Mouse (Mus musculus) ovary, postnatal 10 days (tissue): ENCODE data around the gene Zfp871.
"Not testable (repeated sequence)": the region's sequence is repeated elsewhere in the genome, so short reads cannot be mapped to it uniquely, and the experiment has no call there.

Experiments
- DNase-seq: peaks from one replicate; pipeline ENCODE4 v3.0.0; 2022; ENCODE audit warnings: low spot score

The Zfp871 gene

GRCm38 (mm10) chr17:32738406-32738805, 49.7 kb downstream of the Zfp871 start:
- DNase-seq = no peak

- DNase-seq = no peak
Observed at GRCm38 (mm10) chr17:32729029-32729428, 59.1 kb downstream of the Zfp871 start.

- DNase-seq = not testable (repeated sequence)
Observed at GRCm38 (mm10) chr17:32726360-32726759, 61.7 kb downstream of the Zfp871 start.

- DNase-seq = no peak
Observed at GRCm38 (mm10) chr17:32722771-32723170, 65.3 kb downstream of the Zfp871 start.

- DNase-seq = not testable (repeated sequence)
Observed at GRCm38 (mm10) chr17:32722151-32722550, 65.9 kb downstream of the Zfp871 start.
